Mouse (Mus musculus) lung, embryonic 14.5 days (tissue): ENCODE data around the gene Agpat1. TPM values are rescaled to one million over a fixed set of nuclear protein-coding genes. Genes with fewer than 3 reads are reported as not detected.
A peak's percentile ranks its signal among the peaks of the same experiment; 100 is the strongest.

Experiments used
- ATAC-seq: fragments of 200-750 bp; cut with Nextera tagmentation; 2 replicates; pipeline ENCODE4 v1.8.0; 2017; ENCODE audit warnings: mild to moderate bottlenecking, moderate TSS enrichment, moderate library complexity; ENCODE audit not compliant: insufficient read depth
- DNase-seq: peaks from one replicate; pipeline ENCODE4 v3.0.0-alpha.2; 2015
- H3K27ac ChIP-seq: fragments of 300-500 bp; sonication (generic); 2 replicates; pipeline ENCODE4 v1.5.1; 2014; ENCODE audit warnings: low read depth, mild to moderate bottlenecking, moderate library complexity
- H3K27me3 ChIP-seq: fragments of 300-500 bp; sonication (generic); 2 replicates; pipeline ENCODE4 v1.6.1; 2014; ENCODE audit warnings: low read length, control low read depth; ENCODE audit not compliant: insufficient read depth
- H3K36me3 ChIP-seq: fragments of 300-500 bp; sonication (generic); 2 replicates; pipeline ENCODE4 v1.6.1; 2014; ENCODE audit warnings: control low read depth; ENCODE audit not compliant: insufficient read depth
- H3K4me1 ChIP-seq: fragments of 300-500 bp; sonication (generic); 2 replicates; pipeline ENCODE4 v1.6.1; 2014; ENCODE audit warnings: antibody characterized with exemption, control low read depth; ENCODE audit not compliant: insufficient read depth
- H3K4me2 ChIP-seq: fragments of 300-500 bp; sonication (generic); 2 replicates; pipeline ENCODE4 v1.6.1; 2014; ENCODE audit warnings: mild to moderate bottlenecking
- H3K4me3 ChIP-seq: fragments of 300-500 bp; sonication (generic); 2 replicates; pipeline ENCODE4 v1.5.1; 2014; ENCODE audit warnings: low read depth, low read length
- H3K9ac ChIP-seq: fragments of 300-500 bp; sonication (generic); 2 replicates; pipeline ENCODE4 v1.6.1; 2014
- H3K9me3 ChIP-seq: fragments of 300-500 bp; sonication (generic); 2 replicates; pipeline ENCODE4 v1.6.1; 2016; ENCODE audit warnings: low read depth, low read length, control low read depth
- CTCF ChIP-seq: IDR thresholded peaks from 2 replicates; pipeline ENCODE4 v1.5.1; 2016; ENCODE audit warnings: antibody characterized with exemption, low read depth
- WGBS: fragments of 180-500 bp; shearing (Covaris S2); extraction: QIAGEN DNeasy Blood & Tissue Kit; methylation state at CpG from one replicate; pipeline ENCODE4 v1.1.7; 2014; 5-methylcytosine and 5-hydroxymethylcytosine counted together
- polyA plus RNA-seq: library from polyadenylated mRNA; unstranded; fragments of >200 nt; fragmentation: Nextera tagmentation; extraction: Ambion mirVana; gene quantifications from 2 replicates; pipeline ENCODE4 v1.2.1, GENCODE M21; 2014

Gene Agpat1
- polyA plus RNA-seq, 1 experiment from 2014 or later: 54.1 TPM

DNA sequence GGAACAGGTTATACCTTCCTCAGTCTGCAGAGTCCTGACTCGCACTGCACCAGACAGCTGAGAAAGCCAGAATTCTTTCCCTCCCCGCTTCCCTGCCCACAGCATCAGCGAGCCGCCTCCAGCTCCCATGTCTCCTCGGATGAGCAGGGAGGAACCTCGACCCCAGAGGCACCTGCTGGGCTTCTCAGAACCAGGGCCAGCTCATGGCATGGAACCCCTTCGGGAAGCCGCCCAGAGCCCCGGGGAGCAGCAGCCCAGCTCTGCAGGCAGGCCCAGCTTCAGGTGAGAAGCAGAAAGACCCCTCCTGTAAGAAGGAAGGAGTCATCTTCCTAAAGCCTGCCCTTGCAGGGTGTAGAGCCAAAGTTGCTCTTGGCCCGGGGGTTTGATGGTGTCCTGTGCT is 48.5 kb downstream of the Agpat1 start:
- TF ChIP-seq CTCF: no peak
- H3K27me3 ChIP-seq: no peaks in the 10 kb centered on the region
- ATAC-seq: no peak

DNA sequence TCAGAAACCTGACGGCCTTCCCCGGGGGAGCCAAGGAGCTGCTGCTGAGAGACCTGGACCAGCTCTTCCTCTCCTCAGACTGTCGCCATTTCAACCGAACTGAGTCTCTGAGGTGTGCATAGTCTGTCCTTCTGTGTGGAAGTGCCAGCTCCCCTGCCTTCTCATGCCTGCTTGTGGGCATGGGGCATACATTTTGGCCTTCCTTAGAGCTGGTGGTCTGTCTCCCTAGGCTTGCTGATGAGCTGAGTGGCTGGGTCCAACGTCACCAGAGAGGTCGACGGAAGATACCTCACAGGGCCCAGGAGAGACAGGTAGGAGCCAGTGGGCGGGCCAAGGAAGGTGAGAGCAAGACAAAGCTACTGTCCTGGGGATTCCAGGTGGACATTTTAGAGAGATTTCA is 48.9 kb downstream of the Agpat1 start:
- DNase-seq: no peak
- H3K36me3 ChIP-seq: peaks cover 53% of the 10 kb centered on the region

More for the DNA sequence above, 48.5 kb downstream of the Agpat1 start:
- peaks cover 53% of the 10 kb centered on the region for H3K36me3 ChIP-seq
- H3K27ac ChIP-seq: no peak overlapping the region
- H3K4me1 ChIP-seq: peaks cover 16% of the 10 kb centered on the region; the same call in 1 of the 2 replicates
- no peak overlapping the region for H3K9ac ChIP-seq
- no peak overlapping the region for H3K4me3 ChIP-seq
- WGBS: 81% methylated on average over 10 of the region's 10 CpGs
- no peaks in the 10 kb centered on the region for H3K9me3 ChIP-seq
- no peak for DNase-seq
- H3K4me2 ChIP-seq: no peak overlapping the region

DNA sequence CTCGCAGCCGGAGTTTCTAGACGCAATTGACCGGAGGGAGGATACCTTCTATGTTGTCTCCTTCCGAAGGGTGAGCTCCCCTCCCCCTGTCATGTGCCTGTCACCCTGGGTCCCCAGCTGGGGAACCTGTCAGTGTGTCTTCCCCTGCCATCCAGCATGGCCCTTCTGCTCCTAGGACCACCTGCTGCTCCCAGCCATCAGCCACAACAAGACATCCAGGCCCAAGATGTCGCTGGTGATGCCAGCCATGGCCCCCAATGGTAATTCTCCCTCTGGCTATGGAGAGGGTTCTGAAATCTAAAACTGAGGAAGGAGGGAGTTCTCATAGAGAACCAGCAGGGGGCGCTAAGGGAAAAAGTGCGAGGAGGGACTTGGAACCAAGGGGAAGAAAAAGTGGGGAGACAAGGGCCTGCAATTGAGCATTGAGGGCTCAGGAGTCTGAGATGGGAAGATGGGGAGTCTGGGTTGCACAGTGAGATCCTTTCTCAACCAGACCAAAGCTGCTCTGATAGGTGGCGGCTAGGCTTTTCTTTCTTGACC is 49.8 kb downstream of the Agpat1 start:
- no peaks in the 10 kb centered on the region for H3K9me3 ChIP-seq
- H3K9ac ChIP-seq: no peak overlapping the region
- peaks cover 47% of the 10 kb centered on the region for H3K36me3 ChIP-seq
- H3K27ac ChIP-seq: no peak overlapping the region
- H3K4me3 ChIP-seq: no peak overlapping the region
- peak; percentile 85 for TF ChIP-seq CTCF
- peaks cover 9% of the 10 kb centered on the region; the same call in 1 of the 2 replicates for H3K4me1 ChIP-seq
- no peaks in the 10 kb centered on the region for H3K27me3 ChIP-seq
- DNase-seq (peak; percentile 77), ATAC-seq (no peak)
- no peak overlapping the region for H3K4me2 ChIP-seq
- WGBS: 68% methylated on average over 9 of the region's 9 CpGs

More for the DNA sequence above, 48.9 kb downstream of the Agpat1 start:
- ATAC-seq: no peak
- Histone ChIP-seq H3K9me3 (no peaks in the 10 kb centered on the region), H3K4me2 (no peak overlapping the region), H3K27ac (no peak overlapping the region), H3K4me1 (peaks cover 12% of the 10 kb centered on the region; the same call in 1 of the 2 replicates), H3K4me3 (no peak overlapping the region), H3K9ac (no peak overlapping the region), H3K27me3 (no peaks in the 10 kb centered on the region)
- 89% methylated on average over 8 of the region's 8 CpGs for WGBS
- no peak for TF ChIP-seq CTCF

DNA sequence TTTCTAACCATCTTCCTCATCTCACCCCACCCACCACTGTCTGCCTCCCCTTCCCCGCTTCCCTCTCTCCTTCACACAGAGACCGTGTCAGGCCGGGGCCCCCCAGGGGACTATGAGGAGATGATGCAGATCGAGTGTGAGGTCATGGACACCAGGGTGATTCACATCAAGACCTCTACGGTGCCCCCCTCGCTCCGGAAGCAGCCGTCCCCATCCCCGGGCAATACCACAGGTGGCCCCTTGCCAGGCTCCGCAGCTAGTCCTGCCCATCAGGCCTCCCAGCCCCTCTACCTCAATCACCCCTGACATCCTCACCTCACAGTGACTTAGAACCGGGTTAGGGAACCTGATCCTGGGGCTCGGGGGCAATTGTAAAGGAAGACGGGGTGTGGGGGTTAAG is 50.3 kb downstream of the Agpat1 start:
- ATAC-seq (no peak), DNase-seq (no peak)
- no peak for TF ChIP-seq CTCF
- Histone ChIP-seq H3K4me3 (no peak overlapping the region), H3K9me3 (no peaks in the 10 kb centered on the region), H3K27ac (no peak overlapping the region), H3K36me3 (peaks cover 41% of the 10 kb centered on the region), H3K4me2 (no peak overlapping the region), H3K27me3 (peaks cover 4% of the 10 kb centered on the region; the same call in 1 of the 2 replicates), H3K4me1 (peaks cover 9% of the 10 kb centered on the region; the same call in 1 of the 2 replicates), H3K9ac (no peak overlapping the region)
- 87% methylated on average over 13 of the region's 13 CpGs for WGBS

DNA sequence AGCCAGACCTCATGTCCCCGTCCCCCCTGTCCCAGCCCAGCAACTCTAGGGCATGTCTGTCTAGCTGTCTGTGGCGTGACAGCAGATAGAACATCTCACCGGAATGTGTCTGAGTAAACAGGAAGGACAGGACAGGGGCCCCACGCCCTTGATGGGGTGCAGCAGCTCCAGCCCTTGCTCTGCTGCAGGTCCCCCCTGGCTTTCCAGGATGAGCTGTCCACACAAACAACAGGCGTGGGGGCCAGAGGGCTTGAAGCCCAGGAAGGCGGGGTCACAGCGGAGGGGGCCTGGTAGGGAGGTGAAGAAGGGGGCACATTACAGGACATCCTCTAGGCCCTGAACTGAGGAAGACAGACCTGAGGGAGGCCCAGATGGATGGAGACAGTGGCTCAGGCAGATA is 51.1 kb downstream of the Agpat1 start:
- peaks cover 8% of the 10 kb centered on the region for H3K27me3 ChIP-seq
- no peak overlapping the region for H3K9ac ChIP-seq
- H3K9me3 ChIP-seq: no peaks in the 10 kb centered on the region
- H3K27ac ChIP-seq: peak overlapping the region; percentile 58; the same call in 1 of the 2 replicates
- H3K4me1 ChIP-seq: peaks cover 9% of the 10 kb centered on the region; the same call in 1 of the 2 replicates
- 31% methylated on average over 7 of the region's 7 CpGs for WGBS
- no peak overlapping the region for H3K4me3 ChIP-seq
- H3K36me3 ChIP-seq: peaks cover 36% of the 10 kb centered on the region
- no peak overlapping the region for H3K4me2 ChIP-seq
- DNase-seq: no peak
- peak; percentile 23 for ATAC-seq
- no peak for TF ChIP-seq CTCF

DNA sequence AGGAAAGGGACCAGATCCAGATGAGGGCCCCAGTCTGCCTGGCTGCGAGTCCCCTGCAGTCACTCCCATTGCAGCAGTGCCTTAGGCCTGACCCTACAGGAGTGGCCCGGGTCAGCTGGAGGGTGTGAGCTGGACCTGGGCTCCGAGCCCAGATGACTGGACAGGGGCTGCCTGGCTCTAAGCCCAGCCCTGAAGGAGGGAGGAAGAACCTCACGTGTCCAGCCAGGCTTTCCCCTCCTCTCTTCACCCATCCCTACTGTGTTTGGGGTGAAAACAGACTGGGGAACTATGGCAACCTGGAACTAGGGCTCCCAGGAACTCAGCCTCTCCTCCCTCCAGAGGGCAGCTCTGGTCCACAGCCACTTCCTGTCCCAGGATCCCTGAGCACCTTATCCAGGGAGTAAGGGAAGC is 51.5 kb downstream of the Agpat1 start:
- Histone ChIP-seq H3K4me2 (no peak overlapping the region), H3K9ac (no peak overlapping the region), H3K27me3 (peaks cover 13% of the 10 kb centered on the region), H3K4me3 (no peak overlapping the region), H3K36me3 (peaks cover 32% of the 10 kb centered on the region), H3K4me1 (peaks cover 9% of the 10 kb centered on the region; the same call in 1 of the 2 replicates), H3K27ac (peak overlapping the region; percentile 58; the same call in 1 of the 2 replicates), H3K9me3 (no peaks in the 10 kb centered on the region)
- WGBS: 4% methylated on average over 4 of the region's 4 CpGs
- TF ChIP-seq CTCF: peak; percentile 34
- ATAC-seq: peak; percentile 88
- DNase-seq: peak; percentile 87

DNA sequence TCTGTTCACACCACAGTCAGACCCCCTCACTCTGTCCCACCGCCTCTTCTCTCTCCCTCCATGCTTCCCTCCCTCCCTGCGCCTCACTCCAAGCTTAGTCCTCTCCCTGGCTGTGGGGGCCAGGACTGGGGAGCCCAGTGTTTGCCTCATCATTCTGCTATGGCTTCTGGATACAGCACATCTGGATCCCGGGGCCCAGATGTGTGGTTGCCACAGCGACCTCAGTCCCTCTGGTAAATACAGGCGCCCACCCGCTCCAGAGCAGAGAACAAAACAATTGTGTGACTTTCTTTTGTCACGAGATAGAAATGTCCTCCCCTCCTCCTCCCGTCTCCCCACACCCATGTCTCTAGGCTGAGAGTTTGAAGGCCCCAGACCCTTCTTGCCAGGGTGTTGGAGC is 52.6 kb downstream of the Agpat1 start:
- Histone ChIP-seq H3K4me2 (no peak overlapping the region), H3K36me3 (peaks cover 21% of the 10 kb centered on the region), H3K4me3 (no peak overlapping the region), H3K27ac (no peak overlapping the region), H3K9ac (no peak overlapping the region), H3K4me1 (peaks cover 9% of the 10 kb centered on the region), H3K27me3 (peaks cover 16% of the 10 kb centered on the region), H3K9me3 (no peaks in the 10 kb centered on the region)
- ATAC-seq (no peak), DNase-seq (no peak)
- TF ChIP-seq CTCF: no peak
- 48% methylated on average over 8 of the region's 8 CpGs for WGBS
